Mouse (Mus musculus): ENCODE results near the gene Nacc2. TPM values are rescaled to one million over a fixed set of nuclear protein-coding genes. Genes with fewer than 3 reads are reported as not detected.

Nacc2 gene
- total RNA-seq, 2 experiments from 2014 or later, result 12.3 to 18.4 TPM

DNA sequence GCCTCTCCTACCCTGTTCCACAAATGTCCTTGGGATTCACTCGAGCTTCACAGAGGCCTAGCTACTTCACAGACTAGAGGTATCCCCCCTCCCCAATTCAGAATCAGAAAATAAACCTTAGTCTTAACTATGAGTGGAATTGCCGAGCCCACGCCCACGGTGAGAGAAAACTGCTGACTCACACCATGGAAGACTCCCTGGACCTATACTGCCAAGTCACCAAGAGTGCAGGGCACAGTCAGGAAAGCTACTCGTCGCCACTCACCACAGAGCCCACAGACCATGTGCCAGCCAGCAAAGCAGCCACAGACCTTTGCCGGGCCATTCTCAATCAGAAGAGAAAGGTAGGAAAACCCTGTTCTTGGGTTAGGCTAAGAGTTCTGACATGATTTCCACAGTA, 54.8 kb downstream of the Nacc2 start:
- DNase-seq, result no peak
- intact Hi-C loops (cut with DNase I; ENCODE audit: low total_unique reads), result no loop called here

DNA sequence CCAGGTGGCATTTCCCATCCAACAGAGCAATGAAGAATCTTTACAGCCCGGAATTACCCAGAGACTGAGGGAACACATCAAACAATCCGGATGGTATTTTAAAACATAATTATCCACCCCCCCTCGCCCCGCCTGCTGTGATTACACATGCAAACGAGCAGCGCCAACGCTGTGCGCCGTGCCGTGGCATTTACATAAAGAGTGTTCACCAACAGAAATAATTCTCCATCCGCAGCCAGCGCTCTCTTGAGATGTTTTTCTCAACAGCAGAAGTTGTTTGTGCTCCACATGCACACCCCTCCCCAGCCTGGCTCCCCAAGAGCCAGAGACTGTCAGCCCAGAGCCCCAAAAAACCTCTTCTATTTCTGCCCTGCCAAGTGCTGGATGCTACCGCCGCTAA, 56.5 kb downstream of the Nacc2 start:
- intact Hi-C loops (cut with DNase I; ENCODE audit: low total_unique reads), result no loop called here
- DNase-seq, result no peak

DNA sequence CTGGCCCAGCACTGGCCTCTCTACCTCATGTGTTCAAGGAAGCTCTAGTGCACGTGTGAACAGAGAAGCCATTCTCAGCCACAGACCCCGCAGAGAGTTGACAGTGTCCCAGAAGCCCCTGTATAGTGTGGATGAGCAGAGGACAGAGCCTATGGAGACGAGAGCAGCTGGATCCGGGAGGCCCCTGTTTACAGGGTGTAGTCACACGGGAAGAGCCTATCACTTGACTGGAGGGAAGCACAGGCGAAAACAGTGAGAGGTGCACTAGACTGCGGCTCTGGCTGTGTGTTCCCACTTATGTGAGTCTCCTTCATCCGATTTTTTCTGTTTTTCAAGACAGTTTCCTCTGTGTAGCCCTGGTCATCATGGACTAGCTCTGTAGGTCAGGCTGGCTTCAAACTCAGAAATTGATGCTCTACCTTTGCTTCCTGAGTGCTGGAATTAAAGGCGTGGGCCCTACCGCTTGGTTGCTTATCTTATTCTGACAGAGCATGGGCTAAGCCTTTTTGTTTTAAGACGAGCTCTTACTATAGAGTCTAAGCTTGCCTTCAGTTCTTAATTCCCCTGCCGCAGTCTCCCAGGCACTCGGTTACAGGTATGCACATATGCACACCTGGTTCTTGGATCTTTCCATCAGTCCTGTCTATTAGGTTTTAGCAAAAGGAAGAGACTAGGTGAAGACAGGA, 60.1 kb downstream of the Nacc2 start:
- no peak for DNase-seq
- intact Hi-C loops (cut with DNase I; ENCODE audit: low total_unique reads), result no loop called here

DNA sequence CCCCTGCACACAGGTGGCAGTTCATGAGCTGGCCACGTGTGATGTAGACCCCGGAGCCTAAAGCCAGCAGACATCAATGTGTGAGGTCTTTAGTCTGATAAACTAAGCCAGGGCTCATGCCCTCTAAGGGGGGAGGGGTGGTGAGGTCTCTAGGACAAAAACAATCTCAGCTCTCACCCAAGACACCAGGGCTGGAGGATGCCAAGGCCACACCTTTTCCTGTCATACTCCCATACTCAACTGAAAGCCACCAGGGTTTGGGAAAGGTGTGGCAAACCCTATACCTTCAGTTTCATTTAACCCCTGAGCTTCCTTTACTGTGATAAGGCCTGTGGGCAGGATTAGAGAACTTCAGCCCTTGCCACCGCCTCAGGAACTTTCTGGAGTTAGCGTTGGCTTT, 60.8 kb downstream of the Nacc2 start:
- no peak for DNase-seq
- intact Hi-C loops (cut with DNase I; ENCODE audit: low total_unique reads), result no loop called here

DNA sequence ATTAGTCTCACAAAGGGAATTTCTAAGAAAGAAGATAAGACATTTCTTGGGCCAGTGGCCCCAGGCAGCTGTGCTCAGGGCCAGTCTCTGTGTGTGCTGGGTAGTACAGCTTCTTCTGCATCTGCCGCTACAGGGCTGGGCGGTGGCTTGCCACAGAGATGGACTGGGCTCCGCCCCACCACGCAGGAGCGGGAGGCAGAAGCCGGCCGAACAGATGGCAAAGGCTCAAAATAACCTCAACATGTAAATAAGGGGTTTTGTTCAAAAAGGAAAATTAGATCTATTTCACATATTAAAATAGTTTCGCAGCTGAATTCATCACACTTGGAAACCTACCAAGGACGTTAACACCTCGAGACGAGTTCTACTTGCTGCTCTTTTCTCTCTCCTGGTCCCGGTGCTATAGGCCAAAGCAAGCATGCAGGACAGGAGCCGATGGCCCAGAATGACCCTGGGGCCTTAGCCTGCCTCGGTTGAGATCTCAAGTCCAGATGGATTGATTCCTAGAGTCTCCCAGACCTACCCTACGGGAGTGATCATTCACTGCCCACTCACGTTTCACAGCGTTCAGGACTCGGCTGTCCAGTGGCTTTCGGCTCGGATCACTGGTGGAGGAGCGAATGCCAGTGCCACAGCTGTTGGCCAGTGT, 61.9 kb downstream of the Nacc2 start:
- intact Hi-C loops (cut with DNase I; ENCODE audit: low total_unique reads), result no loop called here
- no peak for DNase-seq

DNA sequence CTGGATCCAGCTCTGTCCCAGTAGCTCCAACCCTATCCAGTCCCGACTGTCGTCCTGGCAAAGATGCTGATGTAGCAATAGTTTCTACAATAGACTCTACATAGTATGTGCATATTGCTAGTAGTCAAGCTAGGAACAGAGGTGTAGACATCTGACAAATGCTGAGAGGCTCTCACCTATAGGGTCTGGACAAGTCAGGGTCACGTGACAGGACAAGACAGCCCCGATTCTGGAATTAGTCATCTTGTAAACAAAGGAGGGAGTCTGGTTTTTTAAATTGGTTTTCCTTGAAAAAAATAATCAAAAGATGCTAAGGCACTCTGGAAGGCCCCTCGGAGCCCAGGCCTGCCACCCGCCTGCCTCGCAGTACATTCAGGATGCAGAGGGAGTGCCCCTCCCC, 66.0 kb downstream of the Nacc2 start:
- intact Hi-C loops (cut with DNase I; ENCODE audit: low total_unique reads), result loop anchor here (5.0 kb wide), 1 partner anchor 85 kb away; no protein-coding TSS in a partner anchor
- no peak for DNase-seq

DNA sequence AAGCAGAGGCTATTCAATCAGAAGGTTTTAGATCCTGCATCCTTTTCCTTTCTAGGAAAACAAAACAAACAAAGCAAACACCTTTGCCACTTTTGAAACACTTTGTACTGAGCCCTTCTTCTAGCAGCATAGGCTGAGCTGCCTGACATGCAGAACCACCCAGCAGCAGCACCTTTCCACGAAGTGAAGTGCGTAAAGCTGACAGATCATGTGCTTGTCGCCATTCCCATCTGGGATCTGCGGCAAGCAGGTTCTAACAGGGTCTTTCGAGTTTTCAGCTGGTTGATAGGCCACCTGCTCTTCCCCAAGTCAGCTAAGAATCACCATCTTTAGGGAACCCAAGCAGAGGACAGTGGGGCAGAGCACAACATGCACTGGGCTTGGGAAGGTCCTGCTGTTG, 66.8 kb downstream of the Nacc2 start:
- DNase-seq, result no peak
- intact Hi-C loops (cut with DNase I; ENCODE audit: low total_unique reads), result loop anchor here (5.0 kb wide), 1 partner anchor 86 kb away; no protein-coding TSS in a partner anchor

DNA sequence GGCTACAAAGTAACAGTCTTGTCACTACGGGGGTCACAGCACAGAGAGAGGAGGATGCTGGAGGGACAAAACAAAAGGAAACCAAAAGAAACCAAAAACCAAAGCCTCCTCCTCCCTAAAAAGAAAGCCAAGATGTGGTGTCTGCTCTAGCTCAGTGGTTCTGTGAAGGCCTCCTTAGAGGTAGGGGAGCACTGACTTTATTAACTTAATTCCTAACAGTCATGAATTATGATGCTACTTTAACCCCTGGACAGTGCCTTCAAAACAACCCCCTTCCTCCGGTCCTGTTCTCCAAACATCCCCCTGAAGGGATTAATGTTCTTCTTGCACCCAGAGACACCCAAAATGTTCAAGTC, 67.3 kb downstream of the Nacc2 start:
- intact Hi-C loops (cut with DNase I; ENCODE audit: low total_unique reads), result loop anchor here (5.0 kb wide), 1 partner anchor 87 kb away; no protein-coding TSS in a partner anchor
- no peak for DNase-seq

DNA sequence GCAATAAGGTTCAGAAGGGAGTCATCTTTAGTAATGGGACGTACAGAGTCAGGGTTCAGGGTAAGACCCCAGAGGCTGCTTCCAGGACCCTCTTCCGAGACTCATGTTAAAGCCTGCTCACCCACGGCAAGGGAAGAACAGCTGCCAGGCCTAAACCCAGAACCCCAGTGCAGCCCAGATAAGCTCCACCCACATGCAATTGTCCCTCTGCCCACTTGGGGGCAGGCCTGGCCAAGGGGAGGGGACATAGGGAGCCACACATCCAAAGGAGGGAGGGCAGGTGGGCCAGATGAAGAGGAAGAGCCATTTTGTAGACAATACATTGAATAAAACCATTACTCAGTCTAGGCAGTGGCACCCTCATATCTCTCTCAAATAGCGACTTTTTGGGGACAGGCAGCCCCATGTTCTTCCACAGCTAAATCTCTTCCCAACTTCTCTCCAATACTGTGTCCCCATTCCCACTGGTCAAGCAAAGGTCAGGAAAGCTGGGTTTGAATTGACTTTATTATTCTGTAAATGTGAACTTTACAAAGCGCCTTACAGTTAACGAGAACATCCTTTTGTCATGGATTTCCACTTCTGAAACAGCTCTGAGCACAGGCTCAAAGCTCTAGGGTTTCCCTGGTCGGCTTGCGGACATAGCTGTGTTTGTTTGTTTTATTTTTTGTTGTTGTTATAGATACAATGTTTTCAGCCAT, 67.8 kb downstream of the Nacc2 start:
- peak; percentile 72 for DNase-seq
- intact Hi-C loops (cut with DNase I; ENCODE audit: low total_unique reads), result loop anchor here (5.0 kb wide), 1 partner anchor 87 kb away; no protein-coding TSS in a partner anchor

DNA sequence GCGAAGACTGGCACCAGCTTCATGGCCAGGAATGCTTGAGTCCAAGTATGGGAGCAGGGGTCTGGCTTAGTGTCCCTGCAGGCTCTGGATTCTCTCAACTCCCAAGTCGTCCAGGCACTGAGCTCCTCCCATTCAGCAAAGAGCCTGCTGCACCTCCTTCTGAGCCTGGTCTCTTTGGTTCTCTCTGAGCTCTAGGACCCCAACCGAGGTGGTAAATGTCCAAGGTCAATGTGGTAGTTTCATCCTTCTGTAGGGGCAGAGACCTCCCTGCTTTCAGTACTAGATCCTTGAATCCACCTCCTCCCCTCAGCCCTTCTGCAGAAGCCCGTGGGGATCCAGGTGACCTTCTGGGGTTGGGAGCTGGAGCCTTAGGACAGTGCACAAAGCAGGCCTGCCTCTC, 70.2 kb downstream of the Nacc2 start:
- no peak for DNase-seq
- intact Hi-C loops (cut with DNase I; ENCODE audit: low total_unique reads), result no loop called here

DNA sequence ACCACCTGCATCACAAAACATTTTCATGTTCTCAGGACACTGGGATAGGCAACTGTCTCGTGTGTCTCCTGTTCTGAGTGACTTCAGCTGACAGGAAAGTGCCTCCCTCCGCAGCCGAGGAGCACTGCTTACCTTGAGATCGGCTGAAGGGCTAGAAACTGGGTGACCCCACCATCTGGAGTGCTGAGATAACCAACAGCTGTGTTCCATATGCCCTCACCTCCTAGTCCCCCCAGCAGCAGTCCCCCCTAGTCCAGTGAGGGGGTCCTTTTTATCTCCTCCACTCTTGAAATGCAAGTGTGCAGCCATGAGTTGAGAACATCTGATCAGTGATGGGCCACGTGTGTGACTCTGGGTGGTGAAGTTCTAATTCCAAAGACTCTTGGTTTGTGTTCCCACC, 74.2 kb downstream of the Nacc2 start:
- DNase-seq, result no peak
- intact Hi-C loops (cut with DNase I; ENCODE audit: low total_unique reads), result loop anchor here (10.0 kb wide), 1 partner anchor 194 kb away; no protein-coding TSS in a partner anchor

DNA sequence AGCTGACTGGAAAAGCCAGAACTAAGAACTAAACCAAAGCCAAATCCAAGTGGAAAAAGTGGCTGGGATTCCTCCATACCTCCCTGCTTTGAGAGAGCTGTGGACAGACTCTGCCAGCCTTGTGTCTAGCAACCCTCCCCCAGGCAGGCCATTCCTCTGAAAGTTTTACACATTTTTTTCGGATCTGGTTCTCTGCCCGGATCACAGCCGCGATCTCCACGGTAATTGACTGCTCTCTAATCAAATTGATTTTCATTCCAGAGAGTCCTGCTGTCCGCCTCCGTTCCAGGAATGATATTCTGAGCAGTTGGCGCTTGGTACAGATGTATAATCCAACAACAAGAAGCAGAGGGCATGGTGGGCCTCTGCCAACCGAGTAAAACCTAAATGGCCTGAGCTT, 78.8 kb downstream of the Nacc2 start:
- intact Hi-C loops (cut with DNase I; ENCODE audit: low total_unique reads), result loop anchor here (10.0 kb wide), 1 partner anchor 189 kb away; no protein-coding TSS in a partner anchor

DNA sequence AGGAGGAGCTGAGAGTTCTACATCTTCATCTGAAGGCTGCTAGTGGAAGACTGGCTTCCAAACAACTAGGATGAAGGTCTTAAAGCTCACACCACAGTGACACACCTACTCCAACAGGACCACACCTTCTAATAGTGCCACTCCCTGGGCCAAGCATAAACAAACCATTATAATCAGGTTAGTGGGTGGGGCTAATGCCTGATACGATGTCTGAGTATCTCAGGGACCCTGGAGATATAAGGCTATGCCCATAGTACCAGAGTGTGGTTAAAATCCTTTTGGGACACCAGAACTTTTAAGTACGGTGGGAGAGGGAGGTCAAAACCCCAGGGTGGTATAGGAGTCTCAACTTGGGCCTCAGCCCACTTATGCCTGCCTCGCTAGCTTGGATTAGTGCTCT, 80.4 kb downstream of the Nacc2 start:
- DNase-seq, result no peak
- intact Hi-C loops (cut with DNase I; ENCODE audit: low total_unique reads), result loop anchor here (10.0 kb wide), 1 partner anchor 188 kb away; no protein-coding TSS in a partner anchor

More for the DNA sequence above, 78.8 kb downstream of the Nacc2 start:
- no peak for DNase-seq

DNA sequence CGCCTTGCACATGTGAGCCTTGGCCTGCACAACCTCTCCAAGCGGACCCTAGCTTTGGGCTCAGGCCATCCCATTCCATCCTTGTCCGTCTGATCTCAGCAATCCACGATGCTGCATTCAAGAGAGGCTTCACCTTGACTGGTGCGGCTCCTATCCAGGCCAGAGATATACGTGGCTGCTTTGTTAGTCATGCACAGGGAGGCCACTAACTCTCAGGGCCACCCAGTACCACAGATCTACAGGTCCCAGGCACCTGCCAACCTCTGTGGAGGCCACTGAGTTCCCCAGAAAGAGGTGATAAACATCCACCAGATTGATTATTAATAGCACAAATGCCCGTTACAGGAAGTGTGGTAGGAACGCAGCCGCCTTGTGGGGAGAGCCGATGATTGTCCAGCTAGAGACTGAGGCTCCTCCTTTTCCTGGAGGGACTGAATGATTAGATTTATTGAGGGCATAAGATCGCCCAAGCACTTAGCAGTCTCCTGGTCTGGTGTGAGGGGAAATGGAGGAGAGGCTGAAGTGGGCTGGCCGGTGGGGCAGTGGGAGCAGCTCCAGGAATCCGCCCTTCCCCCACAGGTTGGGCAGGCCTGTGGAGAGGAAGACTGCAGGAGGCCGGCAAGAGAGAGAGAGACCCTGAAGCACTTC, 81.7 kb downstream of the Nacc2 start:
- intact Hi-C loops (cut with DNase I; ENCODE audit: low total_unique reads), result loop anchor here (10.0 kb wide), 1 partner anchor 186 kb away; no protein-coding TSS in a partner anchor
- no peak for DNase-seq

DNA sequence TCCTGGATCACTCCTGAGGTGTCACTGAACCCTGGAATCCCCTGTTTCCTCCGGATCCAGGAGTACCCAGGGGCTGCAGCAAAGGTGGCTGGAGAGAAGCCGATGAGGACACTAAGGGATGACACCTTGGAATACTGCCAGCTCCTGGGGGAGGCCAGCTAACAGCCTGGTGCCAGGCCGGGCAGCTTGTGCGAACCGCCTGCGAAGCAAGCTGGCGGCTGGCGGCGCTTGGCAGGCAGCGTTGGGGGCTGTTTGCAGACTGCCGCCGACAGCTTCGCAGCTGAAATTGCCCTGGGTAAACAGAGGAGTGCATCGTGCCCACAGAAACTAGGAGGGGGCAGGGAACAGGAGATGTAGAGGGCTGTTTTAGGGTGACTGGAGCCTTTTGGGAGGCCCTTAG, 83.1 kb downstream of the Nacc2 start:
- peak; percentile 49 for DNase-seq
- intact Hi-C loops (cut with DNase I; ENCODE audit: low total_unique reads), result loop anchor here (10.0 kb wide), 2 partner anchors 185 to 235 kb away; no protein-coding TSS in a partner anchor

DNA sequence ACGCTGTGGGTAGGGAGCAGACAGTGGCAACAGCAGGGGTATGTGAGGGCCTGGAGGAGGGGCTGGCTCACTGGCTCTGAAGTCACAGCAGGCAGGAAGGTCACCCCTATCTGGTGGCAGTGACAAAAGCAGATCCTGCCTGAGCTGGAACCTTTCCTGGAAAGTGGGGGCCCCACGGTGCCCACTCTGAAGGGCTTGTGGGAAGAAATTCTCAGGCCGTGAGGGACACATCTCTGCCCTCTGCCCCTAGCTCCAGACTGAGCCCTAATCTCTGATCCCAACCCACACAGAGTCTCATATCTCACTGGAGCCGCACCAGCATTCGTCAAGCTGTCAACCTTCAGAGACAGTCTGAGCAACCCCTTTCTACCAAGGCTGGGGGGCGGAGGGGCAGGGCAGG, 85.6 kb downstream of the Nacc2 start:
- intact Hi-C loops (cut with DNase I; ENCODE audit: low total_unique reads), result loop anchor here (10.0 kb wide), 1 partner anchor 237 kb away; no protein-coding TSS in a partner anchor
- DNase-seq, result no peak

DNA sequence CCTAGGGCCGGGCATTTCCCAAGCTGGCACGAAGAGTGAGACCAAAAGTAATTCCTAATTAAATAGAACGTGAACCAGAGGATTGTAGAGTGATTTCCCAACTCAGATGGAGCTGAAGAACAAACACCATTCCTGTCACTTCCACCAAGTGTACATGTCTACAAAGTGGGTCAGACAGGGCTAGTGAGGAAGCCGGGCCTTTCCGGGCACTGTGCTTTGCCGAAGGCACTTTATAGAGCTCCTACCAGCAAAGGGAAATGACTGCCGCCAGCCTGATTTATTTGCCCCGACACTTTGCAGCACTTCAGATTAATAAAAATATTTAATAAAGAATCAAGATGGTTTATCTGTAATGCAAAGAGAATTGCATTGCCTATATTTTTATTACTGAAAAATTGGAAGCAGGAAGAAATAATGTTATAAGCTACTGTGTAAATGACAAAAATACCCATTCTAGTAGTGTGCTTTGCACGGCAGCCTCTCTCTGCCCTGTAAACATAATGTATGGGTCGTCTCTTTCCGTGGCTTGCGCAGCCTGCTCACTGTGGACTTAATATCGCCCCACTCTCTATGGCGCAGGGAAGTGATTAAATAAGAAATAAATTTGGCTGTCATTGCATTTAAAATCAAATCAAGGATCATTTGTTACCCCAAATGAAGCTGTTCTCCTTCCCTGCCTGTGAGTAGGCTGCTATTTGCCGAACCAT, 88.5 kb downstream of the Nacc2 start:
- intact Hi-C loops (cut with DNase I; ENCODE audit: low total_unique reads), result loop anchor here (10.0 kb wide), 1 partner anchor 240 kb away; no protein-coding TSS in a partner anchor
- no peak for DNase-seq

DNA sequence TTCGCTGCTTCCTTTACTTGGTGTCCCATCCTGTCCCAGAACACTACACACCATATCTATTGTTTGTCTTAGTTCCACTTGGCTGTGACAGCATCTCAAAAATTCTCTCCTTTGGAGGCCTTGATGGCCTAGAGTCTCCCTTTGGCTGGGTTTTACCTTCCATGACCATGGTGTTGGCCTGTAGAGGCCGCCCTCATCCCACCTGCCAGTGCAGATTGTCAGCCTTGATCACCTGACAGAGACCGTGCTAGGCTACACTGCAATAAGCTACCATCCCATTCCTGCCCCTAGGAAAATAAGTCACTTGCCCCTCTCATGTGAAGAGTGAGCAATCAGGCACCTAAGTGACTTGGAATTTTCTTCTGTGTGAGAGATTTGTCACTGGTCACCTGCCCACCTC, 92.7 kb downstream of the Nacc2 start:
- intact Hi-C loops (cut with DNase I; ENCODE audit: low total_unique reads), result loop anchor here (10.0 kb wide), 1 partner anchor 245 kb away; no protein-coding TSS in a partner anchor
- DNase-seq, result no peak
